Mouse (Mus musculus) erythroblast, embryonic 14.5 days (primary cell): ENCODE results near the gene Gm49336. TPM values are rescaled to one million over a fixed set of nuclear protein-coding genes. Genes with fewer than 3 reads are reported as not detected.

ENCODE experiments used
- H3K27me3 ChIP-seq: 2 replicates; pipeline ENCODE4 v1.6.1; 2012; ENCODE audit warnings: inconsistent platforms; ENCODE audit not compliant: control insufficient read depth
- H3K36me3 ChIP-seq: 2 replicates; pipeline ENCODE4 v1.6.1; 2012; ENCODE audit warnings: mild to moderate bottlenecking, inconsistent platforms; ENCODE audit not compliant: control insufficient read depth
- H3K4me1 ChIP-seq: 2 replicates; pipeline ENCODE4 v1.6.1; 2012; ENCODE audit warnings: inconsistent platforms; ENCODE audit not compliant: control insufficient read depth
- H3K4me3 ChIP-seq: replicated peaks from 2 replicates; pipeline ENCODE3; 2012; ENCODE audit warnings: moderate library complexity, mild to moderate bottlenecking, inconsistent platforms
- H3K9me3 ChIP-seq: 2 replicates; pipeline ENCODE4 v1.6.1; 2012; ENCODE audit warnings: low read length, inconsistent platforms, mixed read lengths; ENCODE audit not compliant: control insufficient read depth
- GATA1 ChIP-seq: IDR thresholded peaks from 2 replicates; pipeline ENCODE4 v1.6.1; 2012; ENCODE audit warnings: low read length, inconsistent platforms, mixed read lengths
- TAL1 ChIP-seq: IDR thresholded peaks from 3 replicates; pipeline ENCODE4 v1.6.1; 2012; ENCODE audit warnings: low read length, inconsistent platforms, mixed read lengths
- polyA plus RNA-seq: library from polyadenylated mRNA; stranded (reverse); fragments of >175 nt; gene quantifications from 2 replicates; pipeline ENCODE4 v1.2.3, GENCODE M21; 2012

Gm49336 gene
- polyA plus RNA-seq, 1 experiment = 0.49 TPM

DNA sequence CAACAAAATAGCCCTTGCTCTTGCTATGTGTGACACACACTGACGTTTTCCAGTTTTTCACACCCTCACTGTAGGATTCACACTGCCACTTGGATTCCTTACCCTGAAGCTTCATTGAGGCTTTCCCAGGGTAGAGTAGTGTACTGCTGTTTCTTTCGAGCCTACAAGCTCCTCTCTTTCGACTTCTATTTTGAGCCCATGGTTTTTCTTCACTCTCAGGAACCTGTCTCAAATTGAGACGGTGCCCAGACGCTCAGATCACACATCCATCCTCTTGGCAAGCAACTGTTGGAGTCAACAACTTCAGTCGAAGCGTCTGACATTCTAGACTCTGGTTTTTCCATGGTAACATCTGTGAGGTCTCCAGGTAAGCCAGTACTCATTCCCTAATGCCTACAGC, 54.4 kb downstream of the Gm49336 start, which contains the start of gene Atp8a2:
Atp8a2 (minus strand) TSS at position 296 of the 400 bp plus-strand sequence.
- TF ChIP-seq GATA1 (no peak), TAL1 (no peak)
- Histone ChIP-seq H3K4me3 (no peak within 1 kb of the TSS), H3K36me3 (no peaks in the 10 kb centered on the region), H3K27me3 (no peaks in the 10 kb centered on the region), H3K9me3 (no peaks in the 10 kb centered on the region), H3K4me1 (no peaks in the 10 kb centered on the region)

DNA sequence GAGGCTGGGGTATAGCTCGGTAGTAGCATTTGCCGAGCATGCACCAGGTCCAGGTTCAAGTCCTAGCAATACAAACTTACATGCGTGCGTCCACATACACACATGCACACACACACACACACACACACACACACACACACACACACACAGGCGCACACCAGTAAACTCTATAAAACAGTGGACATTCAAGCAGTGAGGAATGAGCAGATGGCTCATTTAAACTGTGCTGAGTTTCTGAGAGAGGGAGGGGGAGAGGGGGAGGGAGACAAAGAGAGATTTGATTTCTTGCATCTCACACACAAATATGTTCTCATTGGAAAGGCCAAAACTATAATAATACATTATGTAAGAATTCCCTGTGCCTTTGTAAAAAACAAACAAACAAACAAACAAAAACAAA, 55.3 kb downstream of the Gm49336 start:
- Histone ChIP-seq H3K36me3 (no peaks in the 10 kb centered on the region), H3K4me1 (no peaks in the 10 kb centered on the region), H3K27me3 (no peaks in the 10 kb centered on the region), H3K9me3 (peaks cover 3% of the 10 kb centered on the region), H3K4me3 (no peak overlapping the region)
- TF ChIP-seq TAL1 (no peak), GATA1 (no peak)

DNA sequence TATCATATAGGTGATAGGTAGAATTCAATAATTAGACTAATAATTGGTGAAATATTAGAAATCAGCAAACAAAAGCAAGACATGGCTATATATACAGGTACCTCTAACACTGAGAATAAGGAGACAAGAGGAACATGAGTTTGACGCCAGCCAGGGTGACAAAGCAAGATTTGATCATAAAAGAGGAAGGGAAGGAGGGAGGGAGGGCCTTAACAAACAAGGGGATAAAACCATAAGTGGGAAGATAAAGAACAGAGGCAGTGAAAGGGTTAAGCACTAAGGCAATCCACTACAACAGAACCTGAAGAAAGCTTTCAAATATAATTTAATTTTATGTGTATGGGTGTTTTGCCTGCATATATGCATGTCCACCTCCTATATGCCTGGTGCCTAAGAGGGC, 56.7 kb downstream of the Gm49336 start:
- H3K27me3 ChIP-seq = no peaks in the 10 kb centered on the region
- no peaks in the 10 kb centered on the region for H3K36me3 ChIP-seq
- no peaks in the 10 kb centered on the region for H3K4me1 ChIP-seq
- TF ChIP-seq TAL1 (no peak), GATA1 (no peak)
- no peak overlapping the region for H3K4me3 ChIP-seq
- peaks cover 3% of the 10 kb centered on the region for H3K9me3 ChIP-seq

DNA sequence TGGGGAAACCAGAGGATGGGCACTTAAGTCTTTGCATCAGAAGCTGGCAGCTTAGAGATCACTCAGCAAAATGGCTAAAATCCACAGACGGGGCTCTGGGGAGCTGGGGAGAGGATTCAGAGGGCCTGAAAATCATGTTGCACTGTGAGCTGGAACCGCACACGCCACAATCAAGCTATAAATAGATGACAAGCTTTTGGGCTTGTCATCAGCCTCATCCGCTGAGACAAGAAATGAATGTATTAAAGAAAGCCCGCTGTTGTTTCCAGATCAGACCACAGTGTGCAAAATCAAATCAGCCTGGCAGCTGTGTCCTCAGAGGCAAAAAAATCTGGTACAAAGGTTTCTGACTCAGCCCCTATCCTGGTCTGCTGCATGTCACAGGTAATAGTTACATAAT, 61.5 kb downstream of the Gm49336 start:
- no peak overlapping the region for H3K4me3 ChIP-seq
- peaks cover 3% of the 10 kb centered on the region for H3K9me3 ChIP-seq
- no peaks in the 10 kb centered on the region for H3K27me3 ChIP-seq
- no peaks in the 10 kb centered on the region for H3K36me3 ChIP-seq
- no peaks in the 10 kb centered on the region for H3K4me1 ChIP-seq
- no peak for TF ChIP-seq GATA1
- TF ChIP-seq TAL1 = no peak

DNA sequence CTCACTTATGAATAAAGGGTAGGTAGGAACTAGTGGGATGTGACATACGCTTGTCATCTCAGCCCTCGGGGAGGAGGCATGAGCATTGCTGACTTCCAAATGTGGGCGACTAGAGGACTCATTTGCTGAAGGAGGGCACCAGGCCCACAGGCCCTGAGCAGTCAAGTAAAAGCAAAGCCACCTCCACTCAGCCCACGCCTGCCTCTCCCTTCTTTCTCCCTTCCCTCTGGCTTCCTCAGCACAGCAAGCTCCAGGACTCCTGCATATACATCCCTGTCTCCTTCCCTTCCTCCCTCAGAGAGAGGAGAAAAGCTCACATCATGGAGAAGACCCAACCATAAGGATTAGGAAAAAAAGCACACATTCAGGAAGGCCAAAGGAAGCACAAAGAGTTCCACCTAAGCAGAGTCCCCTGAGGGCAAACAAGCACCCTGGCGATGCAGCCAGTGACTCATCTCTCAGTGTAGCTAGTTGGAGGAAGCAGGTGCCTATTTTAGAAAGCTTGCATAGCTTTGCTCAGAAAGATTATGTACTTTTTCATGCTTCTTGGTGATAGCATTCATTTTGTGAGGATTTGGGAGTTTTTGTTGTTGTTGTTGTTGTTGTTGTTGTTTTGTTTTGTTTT, 63.0 kb downstream of the Gm49336 start:
- Histone ChIP-seq H3K27me3 (no peaks in the 10 kb centered on the region), H3K9me3 (peaks cover 3% of the 10 kb centered on the region), H3K36me3 (no peaks in the 10 kb centered on the region), H3K4me1 (no peaks in the 10 kb centered on the region), H3K4me3 (no peak overlapping the region)
- no peak for TF ChIP-seq TAL1
- no peak for TF ChIP-seq GATA1

DNA sequence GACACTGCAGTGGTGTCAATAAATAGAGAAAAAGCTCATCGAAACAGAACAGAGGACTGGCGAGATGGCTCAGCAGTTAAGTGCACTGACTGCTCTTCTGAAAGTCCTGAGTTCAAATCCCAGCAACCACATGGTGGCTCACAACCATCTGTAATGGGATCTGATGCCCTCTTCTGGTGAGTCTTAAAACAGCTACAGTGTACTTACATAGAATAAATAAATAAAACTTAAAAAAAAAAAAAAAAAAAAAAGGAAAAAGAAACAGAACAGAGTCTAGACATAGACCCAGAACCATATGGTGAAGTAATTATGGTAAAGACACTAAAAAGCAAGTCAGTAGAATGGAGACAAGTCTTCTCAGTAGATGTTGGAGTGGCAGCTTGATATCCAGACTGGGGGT, 70.0 kb downstream of the Gm49336 start:
- Histone ChIP-seq H3K27me3 (peaks cover 32% of the 10 kb centered on the region), H3K9me3 (no peaks in the 10 kb centered on the region; the same call in 1 of the 2 replicates), H3K36me3 (no peaks in the 10 kb centered on the region), H3K4me3 (no peak overlapping the region), H3K4me1 (peaks cover 7% of the 10 kb centered on the region)
- TF ChIP-seq TAL1 (no peak), GATA1 (no peak)

DNA sequence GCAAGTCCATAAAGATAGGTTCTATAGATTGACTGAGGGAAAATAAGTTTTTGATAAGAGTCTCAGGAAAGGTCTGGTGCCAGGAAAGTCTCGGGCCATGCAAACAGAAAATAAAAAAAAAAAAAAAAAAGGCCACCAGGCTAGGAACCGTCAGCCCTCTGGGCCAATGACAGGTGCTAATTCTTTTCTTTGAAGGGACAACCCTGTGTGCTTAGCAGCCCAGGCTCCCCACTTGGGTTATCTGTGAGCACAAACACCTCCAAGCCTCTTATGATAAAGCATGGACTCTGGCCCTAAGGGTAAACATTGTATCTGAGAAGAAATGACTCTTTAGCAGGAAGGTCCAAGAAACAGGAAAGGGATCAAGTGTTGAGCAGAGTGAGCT, 72.7 kb downstream of the Gm49336 start:
- Histone ChIP-seq H3K36me3 (no peaks in the 10 kb centered on the region), H3K4me1 (peaks cover 7% of the 10 kb centered on the region), H3K27me3 (peaks cover 44% of the 10 kb centered on the region), H3K9me3 (no peaks in the 10 kb centered on the region; the same call in 1 of the 2 replicates), H3K4me3 (no peak overlapping the region)
- TF ChIP-seq TAL1 (no peak), GATA1 (no peak)

DNA sequence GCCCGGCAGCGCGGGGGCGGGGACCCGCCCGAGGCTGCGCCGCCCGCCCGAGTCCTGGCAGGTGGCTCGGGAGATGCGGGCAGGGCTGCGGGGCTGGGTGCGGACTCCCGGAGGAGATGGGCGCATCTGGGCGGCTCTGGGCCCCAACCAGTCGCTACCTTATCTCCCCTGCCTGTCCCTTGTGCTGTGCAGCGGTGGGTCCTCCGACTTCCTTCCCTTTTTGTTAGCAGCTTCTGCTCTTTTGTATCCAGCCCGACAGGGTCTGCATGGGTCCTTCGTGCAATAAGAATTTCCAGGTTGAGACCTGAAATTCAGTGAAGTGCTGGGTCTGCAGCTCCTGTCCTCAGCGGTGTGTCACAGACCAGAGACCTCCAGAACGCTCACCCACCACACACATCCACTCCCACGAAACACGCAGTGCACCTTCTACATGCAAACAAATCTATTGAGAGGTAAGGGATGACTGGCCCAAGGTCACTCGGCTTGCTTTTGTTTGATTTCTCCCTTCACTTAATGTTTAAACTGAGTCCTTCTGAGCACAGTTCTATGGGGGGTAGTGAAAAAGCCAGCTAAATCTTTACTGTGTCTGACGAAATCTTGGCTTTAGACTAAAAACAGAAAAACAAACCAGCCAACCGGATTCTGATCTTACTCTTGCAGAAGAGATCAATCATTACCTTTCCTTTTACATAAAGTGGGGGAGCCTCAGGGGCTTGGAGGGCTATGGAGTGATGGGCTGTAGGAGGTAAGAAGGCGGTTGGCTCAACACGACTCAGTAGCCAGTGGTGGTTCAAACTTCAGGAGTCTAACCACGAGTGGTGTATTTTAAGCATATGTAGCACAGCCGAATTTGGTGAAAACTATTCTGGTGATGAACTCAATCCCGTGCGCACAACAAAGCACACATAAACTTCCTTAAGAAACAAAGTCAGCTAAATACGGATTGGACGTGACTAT, 73.4 kb downstream of the Gm49336 start:
- no peaks in the 10 kb centered on the region for H3K36me3 ChIP-seq
- peak overlapping the region; percentile 57 for H3K4me3 ChIP-seq
- no peaks in the 10 kb centered on the region; the same call in 1 of the 2 replicates for H3K9me3 ChIP-seq
- H3K27me3 ChIP-seq = peaks cover 44% of the 10 kb centered on the region
- H3K4me1 ChIP-seq = peaks cover 7% of the 10 kb centered on the region
- TF ChIP-seq GATA1 (no peak), TAL1 (no peak)
